Mouse (Mus musculus) olfactory bulb, adult 2 months (tissue): ENCODE results near the gene Ascl3.

Experiments
- CTCF ChIP-seq: fragments of 200-500 bp; IDR thresholded peaks from 2 replicates; pipeline ENCODE4 v1.5.1; 2012; ENCODE audit warnings: low read depth, mild to moderate bottlenecking, low read length, moderate library complexity; ENCODE audit not compliant: insufficient read depth
- POLR2A ChIP-seq: fragments of 200-500 bp; IDR thresholded peaks from 2 replicates; pipeline ENCODE4 v1.6.1; 2012; ENCODE audit warnings: mild to moderate bottlenecking, low read depth, low read length, moderate library complexity; ENCODE audit not compliant: insufficient read depth

- TF ChIP-seq CTCF (no peak), POLR2A (no peak)
Measured at GRCm38 (mm10) chr7:109722618-109723017, 8.9 kb downstream of the Ascl3 start.
